In genomic region chr3:123115770-123116527, GRCm38 (mm10) we compare ENCODE assay signal across 8 mouse cellular contexts.
DNase-seq lines count a peak whose midpoint lies in the region; ATAC-seq and TF ChIP-seq lines count a peak whose summit lies in the region.

No protein-coding gene starts in this region.

- H3K4me1 ChIP-seq in forebrain, postnatal 0 days (ENCODE audit: insufficient read depth): peaks cover 5% of the 10 kb centered on the region; the same call in 1 of the 2 replicates
- H3K4me1 ChIP-seq in hindbrain, postnatal 0 days (ENCODE audit: insufficient read depth, low read length): 0 out of 2 replicates have a peak, but pooled peaks cover 6% of the 10 kb centered on the region
- H3K4me1 ChIP-seq in megakaryocyte, embryonic 14.5 days: peaks cover 12% of the 10 kb centered on the region

- no peak overlapping the region for H3K27ac ChIP-seq in forebrain, postnatal 0 days (ENCODE audit: low read depth, low read length)
- no peak overlapping the region for H3K27ac ChIP-seq in hindbrain, postnatal 0 days

- H3K4me3 ChIP-seq in forebrain, postnatal 0 days (ENCODE audit: low read depth, low read length): peak overlapping the region; percentile 9; the same call in 1 of the 2 replicates
- H3K4me3 ChIP-seq in hindbrain, postnatal 0 days (ENCODE audit: low read length): peak overlapping the region; percentile 17
- peak overlapping the region; percentile 62 for H3K4me3 ChIP-seq in megakaryocyte, embryonic 14.5 days (replicated peaks)

- no peaks in the 10 kb centered on the region for H3K36me3 ChIP-seq in forebrain, postnatal 0 days (ENCODE audit: insufficient read depth)
- H3K36me3 ChIP-seq in hindbrain, postnatal 0 days (ENCODE audit: insufficient read depth, low read length): no peaks in the 10 kb centered on the region
- H3K36me3 ChIP-seq in megakaryocyte, embryonic 14.5 days (replicated peaks; ENCODE audit: low read length): no peaks in the 10 kb centered on the region

- ATAC-seq in forebrain, postnatal 0 days: no peak
- peak; percentile 53; the same call in 1 of the 2 replicates for ATAC-seq in hindbrain, postnatal 0 days

- peak; percentile 49 for TF ChIP-seq CTCF in forebrain, postnatal 0 days (IDR thresholded peaks at IDR 0.05; ENCODE audit: low read depth)
- TF ChIP-seq CTCF in hindbrain, postnatal 0 days (IDR thresholded peaks at IDR 0.05; ENCODE audit: low read depth): peak; percentile 36; the same call in 1 of the 2 replicates

- peak overlapping the region; percentile 27 for H3K4me2 ChIP-seq in forebrain, postnatal 0 days (ENCODE audit: low read depth)
- peak overlapping the region; percentile 50 for H3K4me2 ChIP-seq in hindbrain, postnatal 0 days (ENCODE audit: low read depth, low read length)

- no peak overlapping the region for H3K9ac ChIP-seq in forebrain, postnatal 0 days
- peak overlapping the region; percentile 21; the same call in 1 of the 2 replicates for H3K9ac ChIP-seq in hindbrain, postnatal 0 days (replicated peaks; ENCODE audit: low read length)

- peak; percentile 31 for DNase-seq in kidney, adult 9 months
- DNase-seq in kidney, adult 18-20 months: no peak
- DNase-seq in adipocyte (ENCODE audit: low spot score): peak; percentile 28
- DNase-seq in forebrain, postnatal 0 days: no peak
- peak; percentile 48 for DNase-seq in hindbrain, postnatal 0 days (ENCODE audit: low spot score)
- no peak for DNase-seq in spleen, postnatal 10 days (ENCODE audit: low spot score in 2 of 2)
- DNase-seq in thymus, postnatal 10 days (ENCODE audit: low spot score in 2 of 2): no peak

- no peaks in the 10 kb centered on the region for H3K27me3 ChIP-seq in forebrain, postnatal 0 days (ENCODE audit: insufficient read depth, low read length)
- H3K27me3 ChIP-seq in hindbrain, postnatal 0 days (ENCODE audit: insufficient read depth, low read length): no peaks in the 10 kb centered on the region
- H3K27me3 ChIP-seq in megakaryocyte, embryonic 14.5 days (replicated peaks): peaks cover 7% of the 10 kb centered on the region

- WGBS in forebrain, postnatal 0 days: 22% methylated on average over 15 of the region's 15 CpGs
- WGBS in hindbrain, postnatal 0 days: 19% methylated on average over 15 of the region's 15 CpGs

- no peaks in the 10 kb centered on the region for H3K9me3 ChIP-seq in forebrain, postnatal 0 days (ENCODE audit: low read length)
- H3K9me3 ChIP-seq in hindbrain, postnatal 0 days (ENCODE audit: low read length): no peaks in the 10 kb centered on the region
- H3K9me3 ChIP-seq in megakaryocyte, embryonic 14.5 days: peaks cover 22% of the 10 kb centered on the region

Comparison
In these comparisons a context has a peak if more than half of its experiments do, and no peak if none do; other contexts are left out.
1. DNase-seq: peak in kidney, adult 9 months (single experiment), adipocyte (single experiment) and hindbrain, postnatal 0 days (single experiment); none in kidney, adult 18-20 months (single experiment), forebrain, postnatal 0 days (single experiment), spleen, postnatal 10 days (0 of 2) and thymus, postnatal 10 days (0 of 2).
2. H3K4me3 ChIP-seq: peak in every context shown above with its lines; median percentile 62 in megakaryocyte, embryonic 14.5 days; 17 in hindbrain, postnatal 0 days; 9 in forebrain, postnatal 0 days.